Mouse (Mus musculus) heart, embryonic 13.5 days (tissue): ENCODE data around the gene Col10a1. TPM values are rescaled to one million over a fixed set of nuclear protein-coding genes. Genes with fewer than 3 reads are reported as not detected.
A peak's percentile ranks its signal among the peaks of the same experiment; 100 is the strongest.
"Not testable (repeated sequence)": the region's sequence is repeated elsewhere in the genome, so short reads cannot be mapped to it uniquely, and the experiment has no call there.

Experiments
- ATAC-seq: fragments of 200-750 bp; cut with Nextera tagmentation; 2 replicates; pipeline ENCODE4 v1.8.0; 2017; ENCODE audit warnings: moderate TSS enrichment; ENCODE audit not compliant: insufficient number of reproducible peaks, low FRiP score, low TSS enrichment; ENCODE audit errors: extremely low read depth
- H3K27ac ChIP-seq: fragments of 300-500 bp; sonication (generic); replicated peaks from 2 replicates; pipeline ENCODE4 v1.5.1; 2015; ENCODE audit warnings: moderate library complexity, mild to moderate bottlenecking, inconsistent platforms
- H3K27me3 ChIP-seq: fragments of 300-500 bp; sonication (generic); replicated peaks from 2 replicates; pipeline ENCODE4 v1.6.1; 2015; ENCODE audit warnings: mild to moderate bottlenecking, inconsistent platforms
- H3K36me3 ChIP-seq: fragments of 300-500 bp; sonication (generic); 2 replicates; pipeline ENCODE4 v1.6.1; 2015; ENCODE audit warnings: mild to moderate bottlenecking, inconsistent platforms
- H3K4me1 ChIP-seq: fragments of 300-500 bp; sonication (generic); 2 replicates; pipeline ENCODE4 v1.6.1; 2015; ENCODE audit warnings: inconsistent platforms
- H3K4me2 ChIP-seq: fragments of 300-500 bp; sonication (generic); 2 replicates; pipeline ENCODE4 v1.6.1; 2015; ENCODE audit warnings: inconsistent platforms, mild to moderate bottlenecking, moderate library complexity
- H3K4me3 ChIP-seq: fragments of 300-500 bp; sonication (generic); 2 replicates; pipeline ENCODE4 v1.5.1; 2015; ENCODE audit warnings: moderate library complexity, mild to moderate bottlenecking, inconsistent platforms
- H3K9ac ChIP-seq: fragments of 300-500 bp; sonication (generic); 2 replicates; pipeline ENCODE4 v1.6.1; 2015; ENCODE audit warnings: inconsistent platforms, mild to moderate bottlenecking, moderate library complexity
- H3K9me3 ChIP-seq: fragments of 300-500 bp; sonication (generic); 2 replicates; pipeline ENCODE4 v1.6.1; 2016; ENCODE audit warnings: inconsistent platforms
- WGBS: fragments of 180-500 bp; shearing (Covaris S2); methylation state at CpG from one replicate; pipeline ENCODE4 v1.1.7; 2015; ENCODE audit warnings: mixed read lengths; 5-methylcytosine and 5-hydroxymethylcytosine counted together
- polyA plus RNA-seq: library from polyadenylated mRNA; unstranded; fragments of >200 nt; fragmentation: Nextera tagmentation; extraction: Ambion mirVana; gene quantifications from 2 replicates; pipeline ENCODE4 v1.2.1, GENCODE M21; 2015

The Col10a1 gene
- polyA plus RNA-seq, 1 experiment from 2014 or later = 0.09 TPM

DNA sequence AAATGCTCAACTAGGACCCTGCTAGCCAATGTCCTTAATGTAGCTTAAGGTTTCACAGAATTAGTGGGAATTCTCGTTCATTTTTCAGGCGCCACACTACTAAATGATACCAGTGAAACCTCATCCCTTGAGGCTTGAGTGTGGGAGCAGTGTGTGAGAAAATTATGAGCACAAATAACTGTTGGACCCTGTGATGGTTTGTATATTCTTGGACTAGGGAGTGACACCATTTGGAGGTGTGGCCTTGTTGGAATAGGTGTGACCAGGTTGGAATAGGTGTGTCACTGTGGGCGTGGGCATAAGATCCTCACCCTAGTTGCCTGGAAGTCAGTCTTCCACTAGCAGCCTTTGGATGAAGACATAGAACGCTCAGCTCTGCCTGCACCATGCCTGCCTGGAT is 29.0 kb downstream of the Col10a1 start:
- Histone ChIP-seq H3K4me1 (peaks cover 21% of the 10 kb centered on the region), H3K4me2 (peak overlapping the region; percentile 76), H3K9ac (peak overlapping the region; percentile 77), H3K4me3 (peak overlapping the region; percentile 83)
- H3K36me3 ChIP-seq, H3K9me3 ChIP-seq, ATAC-seq, H3K27me3 ChIP-seq, H3K27ac ChIP-seq: not testable (repeated sequence)
- 82% methylated on average over 4 of the region's 4 CpGs for WGBS

DNA sequence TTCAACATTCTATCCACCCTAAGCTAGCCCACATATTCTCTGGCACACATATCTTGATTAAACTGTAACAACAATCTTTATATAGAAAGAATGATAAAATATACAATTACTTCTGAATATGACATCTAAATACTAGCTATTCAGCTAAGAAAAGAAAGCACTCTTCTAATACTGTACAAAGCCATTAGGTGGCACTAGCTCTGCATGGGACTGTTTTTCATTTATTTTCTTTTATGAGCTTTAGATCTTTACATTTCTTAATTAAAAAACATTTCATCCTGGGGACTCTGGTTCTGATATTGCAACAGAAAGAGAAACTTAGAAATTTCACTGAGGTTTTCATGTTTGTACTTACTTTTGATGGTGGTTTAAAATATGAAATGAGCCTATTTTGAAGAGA is 42.0 kb downstream of the Col10a1 start:
- H3K9me3 ChIP-seq = peaks cover 3% of the 10 kb centered on the region; the same call in 1 of the 2 replicates
- H3K4me1 ChIP-seq = no peaks in the 10 kb centered on the region
- no peaks in the 10 kb centered on the region for H3K36me3 ChIP-seq
- no peak for ATAC-seq
- H3K27ac ChIP-seq = no peak overlapping the region
- no peak overlapping the region for H3K9ac ChIP-seq
- H3K27me3 ChIP-seq = no peaks in the 10 kb centered on the region
- no peak overlapping the region for H3K4me2 ChIP-seq
- H3K4me3 ChIP-seq = no peak overlapping the region

DNA sequence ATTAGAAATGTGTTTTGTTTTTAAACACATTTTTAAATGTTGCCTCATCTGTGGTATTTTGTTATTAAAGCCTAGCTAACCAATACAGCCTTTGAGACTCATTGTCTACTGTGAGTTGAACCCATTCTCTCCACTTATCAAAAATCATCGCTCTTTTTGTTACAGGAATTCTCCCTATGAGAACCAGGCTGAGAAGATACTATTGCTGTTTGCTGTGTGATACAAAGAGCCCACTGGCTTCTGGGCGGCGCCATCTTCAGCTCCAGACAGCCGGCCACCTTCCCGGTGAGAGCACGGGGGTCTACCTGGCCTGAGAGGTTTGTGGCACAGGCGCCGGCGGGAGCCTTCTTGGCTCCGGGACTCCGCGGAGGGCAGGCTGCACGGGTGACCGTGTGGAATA is 44.4 kb downstream of the Col10a1 start:
- H3K36me3 ChIP-seq, H3K27me3 ChIP-seq, H3K9me3 ChIP-seq, H3K4me3 ChIP-seq, ATAC-seq, H3K9ac ChIP-seq, H3K4me1 ChIP-seq, H3K27ac ChIP-seq, H3K4me2 ChIP-seq: not testable (repeated sequence)
- 84% methylated on average over 6 of the region's 14 CpGs for WGBS

Other genes with a start within 250 kb of the Col10a1 start
- 13.6 and 15.2 TPM in 2 replicates for gene Dse, start 182.3 kb upstream of the Col10a1 start, polyA plus RNA-seq
- 67.7 and 71.6 TPM in 2 replicates for gene Tspyl1, start 107.8 kb upstream of the Col10a1 start, polyA plus RNA-seq
- 16.9 and 19.7 TPM in 2 replicates for gene Tspyl4, start 92.5 kb upstream of the Col10a1 start, polyA plus RNA-seq
- gene Nt5dc1, start 28.6 kb downstream of the Col10a1 start, polyA plus RNA-seq = 5.6 TPM in 2 replicates
- 4.3 and 5.7 TPM in 2 replicates for gene Frk, start 93.4 kb downstream of the Col10a1 start, polyA plus RNA-seq